Mouse (Mus musculus) embryo, embryonic 11.5 days (tissue): ENCODE results near the gene Gabrg3.
A peak's percentile ranks its signal among the peaks of the same experiment; 100 is the strongest.

Experiments used
- DNase-seq: peaks from one replicate; pipeline ENCODE4 v3.0.0-alpha.2; 2012; ENCODE audit warnings: low read depth, low spot score

Gabrg3 gene

DNA sequence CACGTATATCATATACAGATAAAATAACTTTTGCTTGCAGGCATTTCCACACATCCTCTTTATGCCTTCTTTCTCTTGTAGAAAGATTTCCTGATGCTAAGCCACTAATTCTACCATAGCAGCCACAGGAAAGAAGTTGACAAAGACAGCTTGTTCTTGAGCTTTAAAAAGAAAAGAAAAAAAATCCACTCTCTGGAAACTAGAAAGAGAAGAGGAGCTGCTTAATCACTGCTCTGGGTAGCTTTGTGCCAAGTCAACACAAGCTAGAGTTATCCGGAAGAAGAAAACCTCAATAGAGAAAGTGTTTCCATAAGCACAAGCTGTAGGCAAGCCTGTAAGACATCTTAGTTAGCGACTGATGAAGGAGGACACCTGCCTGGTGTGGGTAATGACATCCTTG, 321.6 kb downstream of the Gabrg3 start:
- DNase-seq = no peak

DNA sequence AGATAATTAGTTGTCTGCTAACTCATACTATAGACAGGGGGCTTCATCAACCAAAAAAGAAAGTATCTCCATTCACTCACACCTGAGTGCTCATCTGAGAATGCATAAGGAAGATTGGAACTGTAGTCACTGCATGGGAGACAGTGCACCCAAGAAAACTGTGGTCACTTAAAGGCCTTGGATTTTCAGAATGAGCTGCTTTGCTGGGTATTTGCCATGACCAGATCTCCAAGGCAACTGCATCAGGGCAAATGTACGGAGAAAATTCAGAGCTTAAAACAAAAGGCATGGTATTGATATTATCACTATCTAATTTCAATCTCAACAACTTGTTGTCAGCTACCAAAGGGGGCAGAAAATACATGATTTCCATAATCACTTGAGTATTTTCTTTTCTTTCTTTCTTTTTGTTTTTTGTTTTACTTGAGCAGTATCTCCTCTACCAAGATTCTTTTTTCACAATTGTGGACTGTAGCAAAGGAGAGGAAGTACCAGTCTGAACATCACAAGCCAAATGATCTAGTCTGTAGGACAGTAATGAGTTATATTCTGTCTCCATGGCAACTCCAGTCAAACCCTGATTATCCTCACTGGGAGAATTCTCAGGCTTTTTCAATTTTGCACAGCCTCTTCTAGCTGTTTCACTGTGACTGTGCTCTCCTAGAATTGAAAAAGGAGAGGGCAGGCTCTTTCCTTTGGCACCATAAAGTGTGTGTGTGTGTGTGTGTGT, 335.9 kb downstream of the Gabrg3 start:
- DNase-seq = no peak

DNA sequence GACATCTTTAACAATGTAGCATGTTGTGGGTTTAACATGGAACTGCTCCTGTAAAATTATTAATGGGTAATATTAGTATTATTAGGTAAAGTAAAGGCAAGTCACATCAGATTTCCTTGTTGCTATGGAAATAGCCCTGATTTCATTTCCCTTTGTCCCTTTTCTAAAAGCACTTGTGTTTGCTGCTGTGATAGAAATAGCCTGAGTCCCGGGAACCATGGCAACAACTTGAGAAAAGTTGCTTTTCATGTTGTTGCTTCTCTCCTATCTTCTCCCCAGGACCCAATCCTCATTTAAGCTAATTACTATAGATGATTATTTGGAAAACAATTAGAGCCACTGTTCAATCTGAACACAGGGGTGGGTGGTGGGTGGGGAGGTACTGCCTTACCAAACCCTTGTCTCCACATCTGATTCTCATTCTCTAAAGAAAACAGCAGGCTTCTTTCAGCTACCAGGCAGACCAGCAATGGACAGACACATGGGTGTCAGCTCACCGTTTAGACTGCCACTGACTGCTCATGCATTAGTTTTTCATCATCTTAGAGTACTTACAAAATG, 349.0 kb downstream of the Gabrg3 start:
- DNase-seq = no peak

DNA sequence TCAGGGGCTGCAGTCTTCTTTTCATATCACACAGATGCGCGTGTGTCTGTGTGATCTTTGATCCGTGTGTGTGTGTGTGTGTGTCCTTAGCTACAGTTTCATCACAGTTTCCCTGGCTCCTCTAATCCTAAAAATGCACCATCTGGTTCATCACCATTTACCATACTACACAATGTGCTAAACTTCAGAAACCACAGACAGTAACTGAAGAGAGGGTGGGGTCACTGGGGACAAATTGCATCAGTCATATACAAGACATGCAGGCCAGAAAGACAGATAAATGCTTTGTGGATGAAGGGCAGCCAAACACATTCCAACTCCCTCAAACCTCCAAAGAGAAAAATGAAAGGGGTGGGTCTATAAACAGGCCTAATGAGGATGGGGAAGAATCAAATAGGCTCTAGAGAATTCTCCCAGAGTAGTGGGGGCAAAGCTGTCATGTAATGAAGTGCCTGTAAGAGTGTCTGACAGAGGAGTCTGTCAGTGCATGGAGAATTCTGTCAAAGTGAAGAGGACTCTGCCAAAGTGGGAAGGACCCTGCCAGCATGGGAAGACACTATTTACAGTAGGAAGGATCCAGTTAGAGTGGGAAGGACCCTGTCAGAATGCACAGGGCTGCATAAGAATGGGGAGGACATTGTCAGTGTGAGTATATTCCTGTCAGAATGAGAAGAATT, 386.3 kb downstream of the Gabrg3 start:
- no peak for DNase-seq

DNA sequence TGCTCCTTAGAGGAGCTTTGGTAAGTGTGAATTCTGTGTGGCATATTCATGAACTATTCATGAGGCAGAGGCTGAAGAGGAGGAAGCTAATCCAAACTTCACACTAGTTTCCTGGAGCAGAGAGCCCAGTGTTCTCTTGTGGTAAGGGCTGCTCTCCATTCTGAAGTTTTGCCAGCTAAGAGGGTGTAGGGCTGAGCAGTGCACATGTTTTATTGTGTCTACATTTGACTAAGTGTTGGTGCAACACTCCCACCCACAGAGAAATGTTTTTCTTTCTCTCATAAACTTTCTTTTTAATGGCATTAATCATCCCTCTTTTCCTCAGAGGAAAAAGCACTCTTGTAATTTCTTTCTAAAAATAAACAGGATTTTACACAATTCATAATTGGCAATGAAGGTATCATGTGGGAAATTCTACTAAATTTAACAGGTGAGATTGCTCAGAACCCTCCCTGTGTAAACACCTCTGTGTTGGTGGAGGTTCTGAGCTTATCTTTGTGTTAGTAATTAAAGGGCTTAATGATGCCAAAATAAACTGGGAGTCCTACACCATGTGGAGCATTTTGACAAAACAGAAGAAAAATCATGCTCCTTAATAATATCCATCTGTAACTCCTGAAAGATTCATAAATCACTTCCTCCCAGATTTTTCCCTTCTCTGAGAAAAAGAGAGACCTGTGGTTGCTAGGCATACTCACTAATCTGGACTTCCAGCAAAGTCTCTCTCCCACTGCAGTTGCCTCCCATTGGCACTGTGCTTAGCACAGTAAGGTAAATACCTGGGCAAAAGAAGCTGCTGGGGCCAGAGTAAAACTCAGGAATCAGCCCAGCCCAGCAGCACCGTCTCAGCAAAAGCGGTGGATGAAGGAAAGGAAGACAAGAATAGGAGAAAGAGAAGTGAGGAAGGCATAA, 389.0 kb downstream of the Gabrg3 start:
- no peak for DNase-seq

DNA sequence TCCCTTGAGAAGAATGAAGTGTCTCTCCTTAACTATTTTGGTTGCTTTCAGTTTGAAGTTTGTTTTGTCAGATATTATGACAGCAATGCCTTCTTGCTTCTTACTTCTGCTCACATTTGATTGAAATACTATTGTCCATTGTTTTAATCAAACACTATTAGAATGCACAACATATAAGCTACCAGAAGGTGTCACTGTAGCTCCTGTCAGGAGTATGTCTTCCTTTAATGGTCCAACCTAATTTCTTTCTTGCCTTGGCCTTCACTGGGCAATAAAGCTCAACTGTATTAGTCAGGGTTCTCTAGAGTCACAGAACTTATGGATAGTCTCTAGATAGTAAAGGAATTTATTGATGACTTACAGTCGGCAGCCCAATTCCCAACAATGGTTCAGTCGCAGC, 440.6 kb downstream of the Gabrg3 start:
- peak; percentile 23 for DNase-seq

DNA sequence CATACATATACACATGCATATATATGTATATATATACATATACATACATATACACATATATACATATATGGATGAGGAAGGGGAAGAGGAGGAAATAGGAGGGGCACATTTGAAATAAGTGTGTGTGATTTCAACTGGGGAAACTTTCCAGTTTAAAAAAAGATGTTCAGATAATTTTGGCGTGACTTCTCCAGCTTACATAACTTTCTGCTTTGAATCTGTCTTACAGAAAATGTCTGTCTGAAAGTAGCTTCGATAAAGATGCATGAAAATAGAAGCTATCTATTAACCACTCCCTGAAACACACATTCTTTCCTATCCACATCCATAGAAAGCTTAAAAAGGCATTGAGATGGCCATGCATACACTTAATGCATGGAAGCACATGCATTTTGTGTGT, 445.4 kb downstream of the Gabrg3 start:
- DNase-seq = no peak

DNA sequence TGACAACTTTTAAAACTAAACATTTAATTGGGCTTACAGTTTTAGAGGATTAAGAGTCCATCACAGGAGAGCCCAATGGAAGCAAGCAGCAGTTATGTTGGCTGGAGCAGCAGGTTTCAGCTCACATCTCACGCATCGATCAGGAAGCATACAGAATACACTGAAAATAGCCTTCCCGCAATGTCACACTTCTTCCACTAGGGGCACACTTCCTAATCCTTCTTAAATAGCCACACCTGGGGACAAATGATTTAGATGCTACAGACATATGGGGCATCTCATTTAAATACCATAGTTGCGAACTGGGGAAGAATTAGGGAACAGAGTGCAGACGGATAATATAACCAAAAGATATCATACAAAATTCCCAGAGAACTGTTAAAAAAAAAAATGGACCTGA, 449.0 kb downstream of the Gabrg3 start:
- DNase-seq = no peak

DNA sequence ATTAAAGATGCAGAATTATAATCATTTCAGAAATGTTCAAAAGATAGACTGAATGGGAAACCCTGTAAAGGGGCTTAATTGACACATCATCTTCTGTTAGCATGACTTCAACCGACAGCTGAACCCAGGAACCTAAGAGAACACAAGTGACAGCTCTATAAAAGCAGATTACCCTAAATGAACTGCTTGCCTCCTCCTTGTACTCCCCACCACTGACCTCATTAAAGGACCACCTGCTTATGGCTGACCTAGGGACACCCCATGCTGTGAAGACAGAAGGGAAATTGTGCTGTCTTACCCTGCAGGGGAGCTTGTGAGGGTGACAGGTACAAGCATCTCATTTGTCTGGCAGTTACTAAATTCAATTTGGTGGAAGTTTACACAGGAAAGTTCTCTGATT, 467.5 kb downstream of the Gabrg3 start:
- DNase-seq = no peak

DNA sequence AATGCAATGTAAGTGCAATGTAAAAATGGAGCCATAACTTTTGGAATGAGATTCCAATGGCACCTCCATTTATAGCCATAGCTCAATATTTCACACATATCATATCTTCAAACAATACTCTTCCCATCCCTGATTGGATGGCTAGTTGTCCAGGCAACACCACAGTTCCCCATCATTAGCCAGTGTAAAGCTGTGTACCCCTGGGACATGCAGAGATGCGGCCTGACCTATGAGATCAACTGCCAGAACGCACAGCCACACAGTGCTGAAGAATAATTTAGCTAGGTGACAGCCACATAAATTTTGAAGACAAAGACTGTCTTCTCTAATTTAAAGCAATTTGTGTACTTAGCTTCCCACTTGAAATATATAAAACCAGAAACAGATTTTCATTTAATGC, 472.1 kb downstream of the Gabrg3 start:
- no peak for DNase-seq

DNA sequence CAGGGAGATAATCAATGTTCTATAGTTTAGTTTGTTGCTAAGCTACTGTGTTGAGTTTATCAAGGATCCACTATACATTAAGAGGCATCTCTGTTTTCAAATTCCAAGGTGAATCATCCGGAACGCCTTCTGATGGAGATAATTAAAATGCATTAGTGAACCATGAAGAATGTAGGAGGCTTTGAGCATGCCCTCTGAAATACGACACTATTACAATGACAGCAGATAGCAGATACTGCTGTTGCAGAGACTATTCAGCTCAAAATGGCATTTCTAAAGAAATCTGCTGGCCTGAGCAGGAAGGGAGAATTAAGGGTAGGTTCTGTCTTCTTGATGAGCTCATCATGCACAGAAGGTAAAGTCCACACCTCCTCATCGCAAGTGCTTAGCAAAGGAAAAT, 487.2 kb downstream of the Gabrg3 start:
- no peak for DNase-seq

DNA sequence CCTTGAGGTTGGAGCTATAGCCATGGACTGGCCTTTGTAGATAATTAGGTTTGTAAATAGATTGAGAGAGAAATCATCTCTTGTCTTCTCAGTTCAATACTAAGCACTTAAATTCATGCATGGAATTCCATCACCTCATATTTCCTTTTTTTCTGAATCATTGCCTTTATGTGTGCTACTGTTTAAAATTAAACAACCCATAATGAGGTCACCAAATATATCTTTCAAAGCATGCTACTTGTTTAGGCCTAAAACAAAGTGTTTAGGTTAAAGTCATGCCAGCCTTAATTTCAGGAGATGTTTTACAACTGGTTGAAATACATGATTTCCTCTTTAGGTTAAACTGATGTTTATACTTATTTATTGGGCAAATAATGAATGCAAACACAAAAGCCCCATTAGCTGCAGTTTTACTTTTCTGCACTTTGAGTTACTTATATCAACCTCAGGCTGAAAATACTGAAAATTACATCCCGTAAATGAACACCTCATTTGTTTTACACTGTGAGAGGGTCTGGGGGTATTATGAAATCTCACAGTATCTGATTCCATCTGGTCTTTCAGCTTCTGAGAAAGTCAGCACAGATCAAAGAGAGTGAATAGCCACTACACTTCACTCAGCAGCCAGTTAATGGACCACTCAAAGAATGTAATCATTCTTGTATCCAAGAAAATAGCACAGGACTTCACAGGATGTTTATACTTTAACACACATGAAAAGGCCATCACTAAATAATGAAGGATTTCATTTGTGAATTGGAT, 519.5 kb downstream of the Gabrg3 start:
- DNase-seq = no peak

DNA sequence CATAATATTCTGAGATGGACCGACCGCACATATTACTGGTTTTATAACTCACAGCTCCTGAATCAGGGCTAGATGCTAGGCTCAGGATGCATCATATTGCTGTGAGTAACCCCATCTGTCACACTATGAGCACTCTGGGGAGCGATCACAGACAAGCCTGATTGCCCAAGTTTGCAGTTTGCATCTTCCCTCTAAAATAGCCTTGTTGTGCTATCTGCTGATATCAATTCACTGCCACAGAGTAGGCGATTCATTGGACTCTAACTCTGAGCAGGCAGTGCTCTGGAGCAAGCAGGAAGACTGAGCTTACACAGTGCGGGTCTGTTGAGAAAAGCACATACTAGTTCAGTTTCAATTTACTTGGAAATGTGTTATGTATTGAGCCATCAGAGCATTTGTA, 543.4 kb downstream of the Gabrg3 start:
- DNase-seq = no peak

DNA sequence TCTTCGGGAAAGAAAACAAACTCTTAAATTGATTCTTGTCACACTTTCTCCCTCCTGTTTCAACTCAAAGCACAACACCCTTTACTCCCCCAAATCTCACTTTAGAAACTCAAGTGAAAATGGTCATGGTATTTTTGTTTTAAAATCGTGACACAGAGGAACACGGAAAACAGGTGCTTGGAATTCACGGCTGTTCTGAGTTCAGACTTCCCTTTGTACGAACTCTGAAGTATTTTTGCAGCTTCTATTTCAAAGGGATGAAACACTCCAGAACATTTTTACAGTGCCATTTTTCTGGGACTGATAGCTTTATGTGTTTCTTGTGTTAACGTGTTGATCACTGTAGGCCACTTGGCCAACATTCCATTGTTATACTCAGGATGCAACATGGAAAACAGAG, 561.5 kb downstream of the Gabrg3 start:
- no peak for DNase-seq

DNA sequence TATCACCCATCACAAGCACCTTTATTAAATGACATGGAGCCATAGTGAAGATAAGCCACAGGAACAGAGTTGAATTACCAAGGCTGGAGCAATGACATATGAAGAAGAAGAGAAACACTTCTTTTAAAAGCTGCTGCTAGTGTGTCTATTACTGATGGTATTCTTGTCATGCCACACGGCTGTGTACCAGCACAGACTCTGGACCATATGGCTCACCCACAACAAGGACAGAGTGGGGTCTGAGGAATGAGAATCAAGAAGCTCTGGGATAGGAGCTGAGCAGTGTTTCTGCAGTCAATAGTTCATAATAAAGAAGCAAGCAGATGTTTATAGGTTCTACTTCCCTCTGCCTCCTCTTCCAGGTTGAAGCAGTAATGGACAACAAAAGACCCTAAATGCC, 585.1 kb downstream of the Gabrg3 start:
- DNase-seq = no peak

DNA sequence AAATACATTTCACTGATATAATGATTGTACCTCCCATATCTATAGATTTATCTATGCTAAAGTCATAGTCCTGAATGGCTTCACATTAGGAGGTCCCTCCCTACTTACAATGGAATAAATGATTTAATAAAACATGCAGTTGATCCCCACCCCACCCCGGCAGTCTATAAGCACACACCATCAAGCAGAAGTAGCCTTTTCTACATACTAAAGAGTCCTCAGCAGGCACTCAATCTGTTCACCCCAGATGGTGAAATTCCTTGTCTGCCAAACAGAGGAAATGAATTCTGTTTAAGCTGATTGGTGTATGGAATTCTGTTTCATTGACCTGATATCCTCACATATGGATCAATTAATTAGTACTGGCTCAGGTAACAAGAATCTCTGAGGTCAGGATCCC, 607.9 kb downstream of the Gabrg3 start:
- DNase-seq = no peak

DNA sequence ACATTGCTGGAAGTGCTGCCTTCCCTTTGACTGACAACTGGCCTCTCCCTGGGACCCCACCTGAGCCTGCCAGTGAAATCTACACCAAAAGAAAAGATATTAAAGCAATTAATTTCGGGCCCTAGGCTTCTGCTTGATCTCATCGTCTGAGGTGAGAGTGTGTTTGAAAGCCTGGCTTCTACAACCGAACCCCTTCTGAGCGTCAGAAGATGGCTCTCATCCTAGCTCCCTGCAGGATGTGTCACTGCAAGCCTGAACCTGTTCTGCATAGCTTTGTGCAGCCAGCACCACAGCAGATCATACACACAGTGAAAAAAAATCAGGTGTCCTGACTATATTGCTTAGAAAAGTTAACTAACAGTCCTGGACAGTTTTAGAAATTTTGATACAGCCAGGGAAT, 618.8 kb downstream of the Gabrg3 start:
- no peak for DNase-seq

DNA sequence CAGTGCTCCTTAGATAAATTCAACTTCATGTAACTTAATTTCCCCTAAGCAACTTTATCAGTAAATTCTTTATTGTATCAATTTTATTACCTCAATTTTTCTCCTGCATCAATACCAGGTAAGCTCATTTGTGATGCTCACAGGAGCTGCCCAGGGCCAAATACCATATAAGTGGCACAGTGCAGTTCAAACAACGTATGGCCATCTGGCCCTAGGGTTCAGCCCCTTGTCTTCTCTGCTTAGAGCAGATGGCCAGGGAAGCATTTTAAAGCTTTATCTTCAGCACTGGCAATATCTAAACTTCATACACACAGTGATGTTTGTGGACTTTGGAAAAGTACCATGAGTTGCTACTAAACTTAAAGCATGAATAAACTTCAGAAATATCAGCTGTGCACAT, 619.2 kb downstream of the Gabrg3 start:
- no peak for DNase-seq

DNA sequence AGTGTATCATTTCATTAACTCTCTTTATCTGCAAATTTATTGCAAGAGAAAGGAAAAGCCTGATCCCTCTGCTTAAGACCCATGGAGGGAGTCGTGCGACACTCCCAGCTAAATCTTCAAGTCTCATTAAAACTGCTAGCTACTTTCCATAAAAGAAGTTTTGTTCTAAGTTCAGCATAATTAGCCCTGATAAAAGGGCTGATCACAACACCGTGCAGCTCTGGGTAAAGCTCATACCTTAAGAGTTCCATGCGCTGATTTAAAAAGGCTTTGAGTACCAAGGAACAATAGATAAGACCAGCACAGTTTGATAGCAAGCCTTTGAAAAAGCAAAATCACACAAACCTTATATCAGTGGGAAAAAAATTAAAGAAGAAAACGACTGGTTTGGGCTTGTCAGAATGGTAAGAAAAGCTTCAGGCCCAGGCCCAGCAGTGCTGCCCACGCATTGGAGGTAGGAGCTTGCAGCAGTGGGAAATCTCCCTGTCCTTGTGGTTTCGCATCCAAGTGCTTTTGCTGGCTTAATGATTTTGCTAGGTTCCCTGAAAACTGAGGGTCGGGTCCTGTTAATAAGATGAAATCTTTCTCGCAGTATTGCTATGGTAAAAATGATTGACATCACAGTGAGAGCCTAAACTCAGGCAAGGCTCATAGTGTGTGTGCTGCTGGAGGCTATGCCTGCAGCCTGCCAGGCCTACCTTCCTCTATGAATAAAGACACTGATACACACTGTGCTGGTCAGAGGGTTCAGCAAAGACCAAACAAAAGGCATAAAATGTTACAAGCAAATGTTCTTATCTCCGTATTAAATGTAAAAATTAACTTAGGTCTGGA, 621.2 kb downstream of the Gabrg3 start:
- DNase-seq = no peak

DNA sequence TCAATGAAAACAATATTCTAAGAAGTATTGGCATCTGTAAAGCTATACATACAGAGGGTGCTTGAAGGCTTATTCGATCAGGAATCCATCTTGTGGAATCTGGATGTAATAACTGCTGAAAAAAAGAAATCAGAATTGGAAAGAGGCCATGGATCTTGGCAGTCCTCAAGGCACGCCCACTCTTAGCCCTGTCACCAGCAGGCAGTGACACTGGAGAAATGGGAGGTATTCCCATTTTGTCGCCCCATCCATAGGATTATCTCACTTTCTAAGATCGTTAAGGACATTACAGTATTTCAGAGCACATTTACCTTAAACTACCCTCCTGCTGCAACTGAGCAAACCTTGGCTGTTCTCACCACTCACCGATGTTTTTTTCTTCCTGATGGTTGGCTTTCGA, 657.8 kb downstream of the Gabrg3 start:
- no peak for DNase-seq
